Mouse (Mus musculus) Muller cell, postnatal 12 days (primary cell): Measurements from ENCODE around the gene Nceh1.
A peak's percentile ranks its signal among the peaks of the same experiment; 100 is the strongest.

Source experiments
- DNase-seq: peaks from one replicate; pipeline ENCODE4 v3.0.0-alpha.2; 2015; ENCODE audit errors: inconsistent ontology term

Gene Nceh1

DNA sequence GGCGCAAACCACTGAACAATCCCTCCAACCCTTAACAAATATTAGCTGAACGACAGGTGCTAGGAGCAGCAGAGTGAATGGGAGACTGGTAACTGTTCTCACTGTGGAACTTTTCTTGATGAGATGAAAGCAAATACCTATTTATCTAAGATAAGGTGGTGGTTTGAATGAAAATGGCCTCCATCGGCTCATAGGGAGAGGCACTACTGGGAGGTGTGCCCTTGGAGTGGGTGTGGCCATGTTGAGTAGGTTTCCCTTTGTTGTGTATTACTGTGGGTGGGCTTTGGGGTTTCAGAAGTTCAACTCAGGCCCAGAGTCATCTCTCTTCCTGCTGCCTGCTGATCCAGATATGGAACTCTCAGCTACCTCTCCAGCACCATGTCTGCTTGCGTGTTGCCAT lies 8.1 kb downstream of the Nceh1 start:
- no peak for DNase-seq

DNA sequence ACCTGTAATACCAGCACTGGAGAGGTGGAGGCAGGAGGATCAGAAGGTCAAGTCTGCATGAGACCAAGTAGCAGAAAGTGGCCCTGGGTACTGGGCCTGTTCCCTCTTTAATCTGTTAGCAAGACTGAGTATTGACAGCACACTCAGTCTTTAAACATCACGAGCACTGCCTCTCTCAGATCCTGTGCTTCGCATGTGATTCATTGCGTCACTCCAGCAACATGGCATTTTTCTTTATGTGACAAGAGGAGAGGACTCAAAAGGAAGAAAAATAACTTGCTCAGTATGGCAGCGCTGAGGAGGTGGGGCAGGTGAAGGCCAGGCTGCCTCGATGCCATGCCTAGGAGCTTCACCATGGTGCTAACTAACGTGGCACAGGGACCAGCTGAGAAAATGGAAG lies 9.1 kb downstream of the Nceh1 start:
- no peak for DNase-seq

DNA sequence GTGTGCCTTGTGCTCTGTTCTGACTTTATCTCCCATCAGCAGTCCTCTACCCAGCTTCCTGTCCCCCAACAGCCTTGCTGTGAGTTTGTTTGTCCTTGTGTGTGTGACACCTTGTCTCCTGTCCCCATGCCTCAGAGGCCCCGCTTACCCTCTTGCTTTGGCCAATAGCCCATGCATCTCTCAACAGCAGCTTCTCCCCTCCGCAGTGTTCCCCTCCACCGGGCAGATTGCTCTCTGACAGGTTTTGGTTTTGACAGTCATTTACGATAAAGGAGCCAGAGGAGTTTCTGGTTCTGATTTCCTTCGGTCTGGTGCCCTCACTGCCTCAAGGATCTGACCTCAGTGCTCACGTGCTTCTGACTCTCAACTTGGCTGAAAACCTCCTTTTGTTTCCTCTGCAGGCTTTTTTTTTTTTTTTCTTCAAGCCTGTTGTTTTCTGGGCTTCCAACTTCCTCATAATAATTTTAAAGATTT lies 11.1 kb downstream of the Nceh1 start:
- peak; percentile 67 for DNase-seq

DNA sequence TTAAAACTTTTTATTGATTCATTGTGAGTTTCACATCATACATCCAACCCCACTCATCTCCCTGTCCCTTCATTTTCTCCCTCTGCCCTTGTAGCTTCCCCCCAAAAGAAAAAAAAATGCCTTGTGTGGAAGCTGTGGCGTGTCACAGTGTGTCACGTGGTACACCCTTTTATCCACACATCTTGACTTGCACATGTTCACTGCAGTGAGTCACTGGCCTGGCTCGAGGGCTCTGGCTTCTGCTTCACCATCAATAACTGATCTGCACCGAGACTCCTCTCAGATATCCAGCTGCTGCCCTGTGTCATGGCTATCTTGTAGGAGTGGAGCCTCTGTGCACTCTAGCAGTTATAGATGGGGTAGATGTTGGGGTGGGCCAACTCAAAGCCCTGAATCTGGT lies 12.4 kb downstream of the Nceh1 start:
- DNase-seq: no peak

DNA sequence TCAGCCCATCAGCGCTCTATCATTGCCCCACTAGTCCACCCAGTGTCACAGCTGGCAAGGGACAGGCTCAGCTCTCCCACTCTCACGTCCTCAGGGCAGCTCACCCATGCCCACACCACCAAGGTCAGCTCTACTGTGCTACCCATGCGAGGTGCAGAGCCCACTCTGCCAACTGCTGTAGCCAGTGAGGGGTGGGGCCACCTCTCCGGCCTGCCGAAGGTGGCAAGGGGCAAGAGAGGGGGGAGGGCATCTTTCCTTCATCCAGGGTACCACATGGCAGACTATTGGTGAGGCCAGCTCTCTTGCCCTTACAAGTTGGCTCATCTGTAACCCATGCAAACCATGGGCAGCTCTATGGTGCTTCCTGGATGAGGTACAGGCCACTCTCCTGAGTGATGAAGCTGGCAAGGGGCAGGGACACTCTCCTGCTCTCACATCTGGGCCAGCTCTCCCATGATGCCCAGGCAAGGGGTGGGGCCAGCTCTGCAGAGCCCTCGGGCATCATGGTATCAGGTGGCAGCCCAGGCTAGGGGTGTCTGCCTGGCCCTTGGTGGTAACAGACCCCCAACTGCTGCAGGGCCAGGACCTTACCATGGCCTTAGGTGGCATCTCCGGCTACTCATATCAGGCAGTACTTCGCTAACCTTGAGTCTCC lies 12.9 kb downstream of the Nceh1 start:
- no peak for DNase-seq

DNA sequence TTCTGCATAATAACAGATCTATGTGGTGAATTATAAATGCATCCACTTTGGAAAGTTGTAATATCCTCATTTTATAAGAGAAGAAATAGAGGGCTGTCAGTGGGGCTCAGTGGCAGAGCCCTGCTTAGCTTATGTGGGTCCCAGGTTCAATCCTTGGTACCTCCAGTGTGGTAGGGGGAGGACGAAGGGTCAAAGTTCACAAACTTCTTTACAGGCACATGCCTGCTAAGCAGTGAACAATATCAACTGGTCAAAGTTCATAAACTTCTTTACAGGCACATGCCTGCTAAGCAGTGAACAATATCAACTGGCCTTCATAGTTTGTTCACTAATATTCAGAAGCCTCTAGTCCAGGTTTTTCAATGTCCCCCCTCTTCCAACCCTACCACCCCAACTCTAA lies 13.8 kb downstream of the Nceh1 start:
- no peak for DNase-seq

DNA sequence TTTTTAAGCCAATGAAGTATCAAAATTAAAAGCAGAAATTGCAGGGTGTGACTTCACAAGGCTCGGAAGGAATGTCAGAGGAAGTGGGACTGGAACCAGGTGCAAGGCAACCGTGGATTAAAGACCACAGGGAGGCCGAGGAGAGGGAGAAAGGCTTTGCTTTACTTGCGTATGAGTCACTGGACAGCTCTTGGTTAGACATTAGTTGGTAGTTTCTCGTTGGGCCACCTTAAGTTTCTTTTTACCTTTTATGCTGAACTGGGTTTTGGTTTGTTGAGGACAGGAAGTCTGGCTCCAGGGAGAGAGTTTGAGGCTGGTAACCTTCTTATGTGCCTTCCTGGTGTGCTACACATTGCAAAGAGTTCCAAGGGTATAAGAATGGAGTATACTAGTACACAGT lies 15.1 kb downstream of the Nceh1 start:
- no peak for DNase-seq

DNA sequence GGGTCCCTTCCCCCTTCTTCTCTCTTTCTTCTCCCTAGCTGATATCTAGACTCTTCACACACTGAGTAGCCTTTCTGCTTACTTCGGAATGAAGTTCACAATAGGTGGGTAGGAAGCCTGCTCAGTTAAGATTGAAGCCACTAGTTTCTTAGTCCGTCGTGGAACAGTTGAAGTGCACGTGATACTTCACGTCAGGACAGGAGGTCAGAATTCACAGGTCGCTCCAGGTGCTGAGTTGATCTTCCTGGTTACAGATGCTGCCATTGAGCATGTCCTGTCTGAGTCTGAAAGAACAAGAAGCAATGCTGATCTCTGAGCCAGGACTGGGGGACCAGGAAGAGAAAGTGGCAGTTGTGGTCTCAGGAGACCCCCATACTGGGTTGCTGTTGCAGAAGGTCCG lies 16.4 kb downstream of the Nceh1 start:
- DNase-seq: no peak

DNA sequence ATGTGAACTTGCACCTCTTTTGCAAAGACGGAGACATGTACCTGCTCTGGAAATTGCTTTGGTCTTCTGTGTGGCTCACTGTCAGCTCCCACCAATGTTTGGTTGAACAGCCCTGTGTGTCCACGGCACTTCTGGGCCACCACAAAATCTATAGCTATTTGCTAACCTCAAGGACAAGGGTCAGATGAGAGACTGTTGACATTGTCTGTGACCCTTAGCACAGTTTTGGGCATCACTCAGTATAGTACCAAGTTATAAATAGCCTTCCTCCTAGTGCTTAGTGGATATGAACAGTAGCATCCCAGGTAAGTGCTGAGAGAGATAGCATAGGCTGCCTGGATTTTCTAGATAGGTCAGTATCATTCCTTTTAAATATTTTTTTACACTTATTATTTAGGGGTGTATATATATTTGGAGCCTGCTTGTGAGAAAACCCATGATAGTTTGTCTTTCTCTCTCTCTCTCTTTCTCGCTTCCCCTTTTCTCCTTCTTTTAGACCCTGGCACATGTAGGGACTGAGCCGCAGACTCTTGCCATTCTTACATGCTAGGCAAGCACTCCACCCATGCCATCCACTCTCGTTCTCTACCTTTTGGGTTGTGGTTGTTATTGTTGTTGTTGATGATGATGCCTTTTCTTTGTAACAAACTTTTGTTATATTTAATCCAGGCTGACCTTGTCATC lies 19.1 kb downstream of the Nceh1 start:
- DNase-seq: no peak

DNA sequence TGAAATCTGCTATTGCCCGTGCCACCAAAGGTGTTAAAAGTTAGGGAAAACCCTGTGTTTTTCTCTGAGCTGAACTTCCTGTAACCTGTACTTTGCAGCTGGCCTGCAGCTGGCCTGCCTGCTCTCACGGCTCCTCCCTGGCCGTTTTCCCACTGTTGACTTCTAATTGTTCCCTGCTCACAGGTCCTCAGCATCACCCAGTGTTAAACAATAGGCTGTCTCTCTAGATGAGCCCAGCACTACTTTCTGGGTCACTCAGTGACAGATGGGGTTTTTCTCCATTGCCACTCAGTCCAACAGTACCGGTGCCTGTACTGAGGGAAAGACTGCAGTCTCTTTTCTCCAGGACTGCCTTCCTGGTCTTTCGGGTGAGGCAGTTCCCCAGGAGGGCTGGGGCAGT lies 22.3 kb downstream of the Nceh1 start:
- no peak for DNase-seq

DNA sequence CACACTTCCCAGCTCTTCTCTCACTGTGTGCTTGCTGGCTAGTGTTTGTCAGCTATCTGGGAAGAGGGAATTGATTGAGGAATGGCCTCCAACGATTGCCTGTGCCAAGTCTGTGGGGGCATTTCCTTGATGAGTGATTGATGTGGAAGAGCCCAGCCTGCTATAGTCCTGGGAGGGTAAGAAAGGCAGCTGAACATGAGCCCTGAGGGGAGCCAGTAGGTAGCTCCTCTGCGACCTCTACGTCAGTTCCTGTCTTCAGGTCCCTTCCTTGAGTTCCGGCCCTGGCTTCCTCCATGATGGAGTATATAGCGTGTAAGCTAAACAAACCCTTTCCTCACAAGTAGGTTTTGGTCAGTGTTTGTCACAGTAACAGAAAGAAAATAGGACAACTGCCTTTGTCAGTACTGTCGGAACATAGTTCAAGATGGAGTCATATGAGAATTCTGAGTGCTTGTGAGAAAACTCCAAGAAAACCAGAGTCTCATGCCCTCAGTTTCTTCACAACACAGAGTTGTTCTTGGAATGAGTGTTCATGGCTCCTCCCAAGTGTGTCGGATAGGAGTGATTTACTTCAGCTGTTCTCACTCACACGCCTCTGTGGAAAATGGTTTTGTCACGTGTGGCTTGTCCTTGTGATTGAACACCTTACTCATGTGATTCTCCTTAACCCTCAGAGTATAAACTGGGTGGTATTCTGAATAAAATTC lies 22.9 kb downstream of the Nceh1 start:
- no peak for DNase-seq

DNA sequence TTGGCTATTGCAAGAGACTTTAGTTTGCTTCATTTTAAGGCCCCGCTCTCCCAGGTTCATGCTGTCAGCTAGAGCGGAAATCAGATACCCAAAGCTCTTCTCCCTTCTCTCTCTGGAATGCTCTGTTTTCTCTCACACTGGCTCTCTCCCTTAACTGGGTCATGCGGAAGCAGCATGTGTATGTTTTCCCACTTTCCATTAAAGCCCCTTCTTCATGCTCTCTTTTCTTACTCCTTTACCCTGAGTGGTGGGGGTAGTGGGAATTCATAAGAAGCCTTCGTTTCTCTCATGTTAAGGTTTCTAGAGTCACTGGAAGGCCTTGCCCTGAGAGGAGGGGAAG lies 23.4 kb downstream of the Nceh1 start:
- no peak for DNase-seq

DNA sequence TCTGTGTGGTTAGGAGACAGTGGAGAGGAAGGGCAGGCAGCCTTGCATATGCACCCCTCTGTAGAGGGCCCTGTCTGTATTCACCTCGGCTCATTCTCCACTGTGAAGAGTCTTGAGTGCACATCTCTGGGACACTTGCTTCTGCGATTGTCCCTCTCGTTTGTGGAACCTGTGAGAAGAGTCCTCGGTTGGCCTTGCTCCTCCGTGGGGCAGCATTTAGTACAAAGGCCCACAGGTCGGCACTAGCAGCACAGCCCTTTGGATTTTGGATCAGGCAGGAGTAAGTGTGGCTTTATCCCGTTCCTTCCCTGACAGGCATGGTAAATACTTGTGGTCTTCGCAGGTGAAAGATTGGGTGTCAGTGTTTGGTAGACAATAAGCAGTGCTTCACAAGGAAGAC lies 23.8 kb downstream of the Nceh1 start:
- DNase-seq: no peak

DNA sequence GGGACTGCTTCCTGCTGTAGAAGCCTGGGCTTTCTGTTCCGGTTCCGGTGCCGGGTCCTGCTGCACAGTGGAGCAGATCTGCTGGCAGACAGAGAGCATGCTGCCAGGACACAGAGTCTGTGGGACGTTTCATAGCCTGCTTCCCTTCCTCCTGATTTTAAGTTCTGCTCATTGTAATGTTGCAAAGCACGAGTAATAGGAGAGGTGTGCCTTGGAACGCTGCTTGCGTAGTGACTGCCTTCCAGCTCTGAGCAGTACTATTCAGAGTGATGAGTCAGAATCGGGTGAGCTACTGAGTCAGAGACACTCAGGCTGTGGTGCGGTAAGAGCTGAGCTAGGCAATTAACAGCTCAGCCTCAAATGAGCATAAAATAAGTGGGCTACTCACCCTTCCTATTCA lies 26.9 kb downstream of the Nceh1 start:
- peak; percentile 85 for DNase-seq

DNA sequence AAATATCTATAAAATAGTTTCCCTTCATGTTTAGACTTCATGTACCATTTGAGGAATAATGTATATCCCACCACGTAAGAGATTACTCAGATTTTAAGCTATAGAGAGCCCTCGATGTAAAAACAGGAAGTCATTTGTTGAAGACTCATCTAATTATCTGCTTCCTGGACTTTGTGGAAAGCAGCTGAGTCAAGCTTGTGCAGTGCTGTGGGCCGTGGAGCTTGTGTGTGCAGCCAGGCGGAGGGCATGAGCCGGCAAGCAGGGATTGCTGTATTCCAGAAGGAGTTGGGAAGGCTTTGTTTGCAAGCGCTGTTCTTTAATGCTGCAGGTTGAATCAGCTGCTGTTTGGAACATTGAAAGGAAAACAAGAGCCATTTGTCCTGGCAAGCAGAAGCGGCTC lies 27.5 kb downstream of the Nceh1 start:
- peak; percentile 77 for DNase-seq

DNA sequence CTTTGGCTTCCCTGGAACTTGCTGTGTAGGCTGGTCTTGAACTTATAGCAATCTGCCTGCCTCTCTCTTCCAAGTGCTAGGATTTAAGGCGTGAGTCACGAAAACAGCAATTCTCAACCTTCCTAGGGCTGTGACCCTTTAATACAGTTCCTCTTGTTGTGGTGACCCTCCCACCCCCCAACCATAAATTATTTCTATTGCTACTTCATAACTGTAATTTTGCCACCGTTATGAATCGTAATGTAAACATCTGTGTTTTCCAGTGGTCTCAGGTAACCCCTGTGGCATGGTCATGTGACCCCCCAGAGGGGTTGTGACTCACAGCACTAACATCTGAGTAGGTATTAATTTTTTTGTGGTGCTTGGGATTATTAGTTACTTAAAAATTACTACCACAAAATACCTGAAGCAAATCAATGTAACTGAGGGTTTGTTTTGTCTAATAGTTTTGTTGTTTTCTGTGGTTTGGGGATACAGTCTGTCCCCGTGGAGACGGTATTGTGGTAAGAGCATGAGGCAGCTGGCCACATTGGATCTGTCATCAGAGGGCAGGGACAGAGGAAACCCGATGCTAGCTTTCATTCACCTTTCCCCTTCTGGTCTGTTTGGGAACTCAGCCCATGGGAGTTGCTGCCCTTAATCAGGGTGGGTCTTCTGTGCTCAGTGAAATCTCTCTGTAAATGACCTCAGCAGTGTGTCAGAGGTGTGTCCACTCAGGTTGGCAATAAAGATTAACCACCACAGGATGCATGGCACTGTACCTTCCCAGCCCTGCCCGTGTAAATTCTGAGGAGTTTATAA lies 31.5 kb downstream of the Nceh1 start:
- DNase-seq: no peak

DNA sequence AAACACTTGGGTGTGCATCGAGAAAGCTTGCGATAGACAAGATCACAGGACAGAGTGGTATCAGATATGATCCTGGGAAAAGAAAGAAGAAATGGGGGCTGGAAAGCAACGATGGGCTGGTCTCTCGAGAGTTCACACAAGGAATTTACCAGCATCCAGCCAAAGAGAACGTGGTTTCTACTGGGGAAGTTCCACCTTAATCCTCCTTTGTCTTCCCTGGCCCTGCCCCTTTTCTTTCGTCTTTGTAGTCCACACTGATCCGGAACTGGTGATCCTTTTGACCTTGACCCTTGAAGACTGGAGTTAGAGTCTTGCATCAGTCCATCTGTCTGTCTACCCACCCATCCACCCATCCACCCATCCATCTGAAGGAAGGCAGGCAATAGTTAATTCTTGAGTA lies 34.6 kb downstream of the Nceh1 start:
- no peak for DNase-seq

DNA sequence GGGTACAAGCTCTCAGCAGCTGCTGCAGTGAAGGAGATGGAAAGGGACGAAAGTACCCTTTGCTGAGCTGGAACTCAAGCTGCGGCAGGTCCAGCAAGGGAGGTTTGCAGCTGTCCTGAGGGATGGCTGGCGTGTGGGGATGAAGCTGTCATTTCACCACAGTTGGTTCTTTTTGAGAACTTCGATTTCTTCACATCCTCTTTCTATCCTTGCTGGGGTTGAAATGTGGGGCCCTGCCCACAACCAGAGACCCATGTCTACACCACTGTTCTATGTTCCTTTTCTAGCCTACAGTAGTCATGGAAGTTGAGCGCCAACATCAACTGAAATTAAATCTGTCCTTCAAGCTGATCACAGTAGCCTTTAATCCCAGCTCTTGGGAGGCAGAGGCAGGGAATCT lies 35.8 kb downstream of the Nceh1 start:
- no peak for DNase-seq

DNA sequence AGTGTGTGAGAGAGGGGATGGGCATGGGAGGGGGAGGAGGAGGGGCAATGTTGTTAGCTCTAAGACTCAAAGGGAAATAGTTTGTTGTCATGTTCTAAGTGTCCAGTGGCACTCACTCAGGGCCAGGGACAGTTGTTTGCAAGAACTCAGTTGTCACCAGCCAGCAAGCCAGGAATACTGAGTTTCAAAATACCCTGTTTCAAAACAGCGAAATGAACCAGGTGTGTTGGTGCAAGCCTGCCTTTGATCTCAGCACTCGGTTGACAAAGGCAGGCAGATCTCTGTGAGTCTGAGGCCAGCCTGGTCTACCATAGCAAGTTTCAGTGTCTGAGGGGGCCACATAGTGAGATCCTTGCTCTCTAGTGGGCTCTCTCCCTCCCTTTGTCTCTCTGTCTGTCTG lies 39.3 kb downstream of the Nceh1 start:
- no peak for DNase-seq

DNA sequence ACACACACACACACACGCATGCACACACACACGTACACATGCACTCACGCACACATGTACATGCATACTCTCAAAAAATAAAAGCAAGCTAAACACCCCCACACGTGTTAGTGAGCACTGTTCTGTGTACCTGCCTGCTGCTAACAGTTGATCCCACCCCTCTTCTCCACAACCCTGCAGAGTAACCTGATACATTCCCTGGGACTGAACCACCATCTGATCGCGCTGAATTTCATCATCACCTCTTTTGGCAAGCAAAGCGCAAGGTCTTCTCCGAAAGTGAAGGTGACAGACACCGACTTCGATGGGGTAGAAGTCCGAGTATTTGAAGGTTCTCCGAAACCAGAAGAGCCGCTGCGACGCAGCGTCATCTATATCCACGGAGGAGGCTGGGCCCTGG lies 39.7 kb downstream of the Nceh1 start:
- no peak for DNase-seq

DNA sequence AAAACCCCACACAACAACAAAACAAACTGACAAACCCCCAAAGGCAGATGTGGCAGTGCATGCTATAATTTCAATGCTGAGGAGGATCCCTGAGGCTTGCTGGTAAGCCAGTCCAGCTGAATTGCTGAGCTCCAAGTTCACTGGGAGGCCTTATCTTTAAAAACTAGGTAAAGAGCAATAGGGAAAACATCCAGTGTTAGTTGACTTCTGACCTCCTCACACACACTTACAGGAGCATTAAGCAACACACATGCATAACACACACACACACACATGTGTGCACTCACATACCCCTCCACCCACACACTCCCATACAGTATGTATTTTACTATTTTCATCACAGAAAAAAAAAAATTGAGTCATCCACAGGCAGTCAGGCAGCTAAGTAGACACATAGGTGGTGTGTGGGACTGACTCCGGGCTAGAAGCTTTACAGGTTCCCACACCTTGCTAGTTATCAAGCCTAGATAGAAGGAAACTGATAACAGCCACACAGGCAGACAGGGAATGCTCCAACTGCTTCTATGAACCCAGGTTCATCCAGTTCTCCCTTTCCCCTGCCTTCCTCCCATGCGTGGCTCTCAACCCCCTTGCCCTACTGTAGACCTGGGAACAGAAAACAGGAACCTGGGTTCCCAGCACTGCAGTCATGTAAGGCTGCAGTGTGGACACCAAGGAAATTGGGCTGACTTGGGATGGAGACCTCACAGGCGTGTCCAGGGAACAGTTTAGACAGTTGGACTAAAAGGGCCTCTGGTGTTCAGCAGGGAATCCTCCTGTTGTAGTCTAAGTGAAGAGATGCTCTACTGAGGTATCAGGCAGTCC lies 45.1 kb downstream of the Nceh1 start:
- DNase-seq: no peak
